Comparison of ENCODE assay signal across 11 mouse cellular contexts in the genomic region with DNA sequence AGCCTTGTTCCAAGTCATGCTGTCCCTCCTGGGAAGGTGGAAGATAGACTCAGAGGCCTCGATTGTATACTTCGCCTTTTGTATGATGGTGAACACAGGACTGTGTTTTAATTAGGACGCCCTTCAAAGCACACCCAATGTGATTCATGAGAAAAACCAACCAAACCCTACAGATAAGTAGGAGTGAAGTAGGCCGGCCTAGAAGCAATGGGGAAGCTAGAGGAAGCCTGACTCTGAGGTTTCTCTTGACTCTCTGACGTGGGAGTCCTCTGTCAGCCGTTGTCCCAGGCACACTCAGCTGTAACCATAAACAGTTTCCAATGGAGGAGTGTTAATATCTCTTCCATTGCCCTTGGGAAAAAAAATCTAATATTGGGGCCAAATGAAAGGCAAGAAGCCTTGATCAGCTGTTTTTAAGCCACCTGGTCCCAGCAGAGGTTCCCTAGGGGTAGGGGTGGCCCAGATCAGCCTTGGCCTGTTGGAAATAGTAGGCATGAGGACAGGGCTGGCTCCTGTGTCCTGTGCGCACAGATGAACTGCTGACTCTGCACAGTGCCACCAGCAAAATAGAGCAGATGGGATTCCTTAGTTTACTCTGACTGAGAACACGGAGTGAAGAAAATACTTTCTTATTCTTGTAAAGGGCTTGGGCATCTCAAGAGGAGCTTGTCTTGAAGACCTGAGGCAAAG.
DNase-seq lines count a peak whose midpoint lies in the region; ATAC-seq lines count a peak whose summit lies in the region.
"Had no signal": no experiment of that assay in that cellular context is flagged by ENCODE, and none has a peak within 500 bp of the region (broad histone marks: within the 10 kb centered on the region; RNA-seq: fewer than 3 reads in every experiment).

No protein-coding gene starts in this region.

- DNase-seq in cerebellum, adult 11 months = peak; percentile 22
- no peak for DNase-seq in cerebellum, postnatal 10 days
- DNase-seq in cerebellum, adult 8-10 months = peak; percentile 25
- DNase-seq in gastrocnemius, postnatal 25 days = peak; percentile 31
- DNase-seq in ovary, postnatal 14 days (ENCODE audit: low spot score) = no peak
- DNase-seq in right cerebral cortex, postnatal 4 days = no peak
- DNase-seq: heart, adult 18-20 months; layer of hippocampus, postnatal 36 days; thymus, postnatal 25 days had no signal

- peak; percentile 66 for ATAC-seq in CD4-positive, CD25-positive, alpha-beta regulatory T cell, adult 4 months
- ATAC-seq: intestine, embryonic 15.5 days had no signal

Comparison
In these comparisons a context has a peak if more than half of its experiments do, and no peak if none do; other contexts are left out.
1. DNase-seq: peak in cerebellum, adult 11 months (single experiment), cerebellum, adult 8-10 months (single experiment) and gastrocnemius, postnatal 25 days (single experiment); none in cerebellum, postnatal 10 days (0 of 2), ovary, postnatal 14 days (single experiment) and right cerebral cortex, postnatal 4 days (single experiment).